Mouse (Mus musculus) liver, postnatal 0 days (tissue): Measurements from ENCODE around the gene Nptxr.

Experiments
- CTCF ChIP-seq: sonication (generic); IDR thresholded peaks from 2 replicates; pipeline ENCODE4 v1.5.1; 2016; ENCODE audit warnings: antibody characterized with exemption, low read depth
- EP300 ChIP-seq: IDR thresholded peaks from 2 replicates; pipeline ENCODE4 v1.6.1; 2016; ENCODE audit warnings: antibody characterized with exemption, low read depth, mild to moderate bottlenecking

DNA sequence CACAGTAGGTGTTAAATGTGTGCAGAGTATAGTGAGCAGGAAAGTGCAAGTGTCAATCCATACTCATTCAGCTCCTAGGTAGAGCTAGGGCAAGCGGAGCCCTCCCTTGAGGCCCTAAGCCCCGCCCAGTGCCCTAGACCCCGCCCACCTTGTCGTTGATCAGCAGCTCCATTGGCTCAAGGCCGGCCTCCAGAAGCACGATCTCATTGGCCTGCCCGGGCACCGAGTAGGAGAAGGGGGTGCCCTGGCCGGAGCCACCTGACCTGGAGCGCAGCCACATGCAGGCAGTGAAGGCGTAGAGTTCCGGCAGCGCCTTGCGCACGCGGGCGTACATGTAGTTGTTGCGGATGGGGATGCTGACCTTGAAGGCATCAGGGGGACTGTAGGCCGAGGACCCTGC lies 12.1 kb downstream of the Nptxr start:
- TF ChIP-seq CTCF (no peak), EP300 (no peak)
